Mouse (Mus musculus) E14TG2a.4 (cell line): ENCODE measurements around the gene AI464131.

ENCODE experiments used
- CTCF ChIP-seq: conservative IDR thresholded peaks from 2 replicates; pipeline ENCODE4 v1.5.1; 2014; ENCODE audit warnings: low read length
- NANOG ChIP-seq: IDR thresholded peaks from 2 replicates; pipeline ENCODE4 v1.6.1; 2014; ENCODE audit warnings: borderline replicate concordance, low read length, mixed read lengths
- POU5F1 ChIP-seq: IDR thresholded peaks from 2 replicates; pipeline ENCODE4 v1.6.1; 2014; ENCODE audit warnings: low read length, borderline replicate concordance

DNA sequence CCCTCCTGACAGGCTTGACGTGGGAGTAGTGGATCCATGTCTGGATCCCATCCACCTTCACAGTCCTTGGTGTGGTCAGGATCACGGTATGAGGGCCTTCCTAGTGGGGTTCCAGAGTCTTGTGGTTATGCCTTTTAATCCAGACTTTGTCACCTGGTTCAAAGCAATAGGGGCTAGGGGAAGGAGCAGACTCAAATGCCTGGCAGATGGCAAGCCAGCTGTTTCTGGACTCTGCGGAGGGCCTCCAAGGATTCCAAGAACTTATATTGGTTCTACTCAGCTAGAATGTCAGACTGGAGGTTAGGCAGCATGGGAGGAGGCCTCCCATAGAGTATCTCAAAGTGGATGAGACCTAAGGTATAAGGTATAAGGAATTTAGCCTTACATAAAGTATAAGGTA lies 55.3 kb downstream of the AI464131 start:
- TF ChIP-seq CTCF (no peak), NANOG (no peak), POU5F1 (no peak)
